Mouse (Mus musculus) midbrain, embryonic 10.5 days (tissue): ENCODE measurements around the gene Mcidas. TPM values are rescaled to one million over a fixed set of nuclear protein-coding genes. Genes with fewer than 3 reads are reported as not detected.

Experiments
- DNase-seq: peaks from one replicate; pipeline ENCODE4 v3.0.0-alpha.2; 2017; ENCODE audit warnings: low spot score
- H3K27ac ChIP-seq: fragments of 300-500 bp; sonication (generic); replicated peaks from 2 replicates; pipeline ENCODE4 v1.5.1; 2016; ENCODE audit warnings: mild to moderate bottlenecking
- H3K27me3 ChIP-seq: fragments of 300-500 bp; sonication (generic); 2 replicates; pipeline ENCODE4 v1.6.1; 2016; ENCODE audit warnings: low read depth, mild to moderate bottlenecking; ENCODE audit not compliant: poor library complexity, severe bottlenecking
- H3K36me3 ChIP-seq: fragments of 300-500 bp; sonication (generic); 2 replicates; pipeline ENCODE4 v1.6.1; 2016; ENCODE audit warnings: mild to moderate bottlenecking, moderate library complexity
- H3K4me1 ChIP-seq: fragments of 300-500 bp; sonication (generic); 2 replicates; pipeline ENCODE4 v1.6.1; 2016
- H3K4me3 ChIP-seq: fragments of 300-500 bp; sonication (generic); 2 replicates; pipeline ENCODE4 v1.5.1; 2016; ENCODE audit warnings: mild to moderate bottlenecking, moderate library complexity
- H3K9me3 ChIP-seq: fragments of 300-500 bp; sonication (generic); replicated peaks from 2 replicates; pipeline ENCODE4 v1.6.1; 2016; ENCODE audit warnings: mild to moderate bottlenecking
- WGBS: fragments of 180-500 bp; shearing (Covaris S2); methylation state at CpG from one replicate; pipeline ENCODE4 v1.1.7; 2016; 5-methylcytosine and 5-hydroxymethylcytosine counted together
- microRNA counts: library from miRNA; unstranded; fragments of <30 nt; microRNA quantifications from one replicate; lab custom pipeline; 2017
- microRNA-seq: library from miRNA; unstranded; fragments of <30 nt; microRNA quantifications from one replicate; pipeline ENCODE4, GENCODE M21; 2017
- polyA plus RNA-seq: library from polyadenylated mRNA; unstranded; fragments of >200 nt; fragmentation: Nextera tagmentation; extraction: Ambion mirVana; gene quantifications from 2 replicates; pipeline ENCODE4 v1.2.1, GENCODE M21; 2016

The Mcidas gene
- polyA plus RNA-seq, 1 experiment from 2014 or later = 0.25 TPM

DNA sequence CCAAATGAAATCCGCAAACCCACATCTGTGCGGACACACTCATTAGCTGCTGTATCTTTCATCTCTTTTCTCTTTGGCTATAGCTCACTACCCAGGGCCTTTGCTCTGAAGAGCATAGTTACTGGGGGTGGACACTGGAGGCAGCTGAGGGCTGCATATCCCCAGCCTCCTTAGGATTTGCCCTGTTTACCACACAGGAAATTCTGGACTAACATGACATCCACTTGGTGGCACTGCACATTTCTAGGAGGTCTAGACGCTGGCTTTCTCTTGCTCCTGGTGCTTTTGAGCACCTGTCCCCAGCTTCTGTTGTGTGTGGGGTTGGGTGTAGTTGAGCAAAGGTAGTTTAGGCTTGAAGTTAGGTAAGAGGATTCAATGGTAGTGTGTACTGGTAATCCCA is 54.0 kb downstream of the Mcidas start:
- WGBS = 86% methylated on average over 3 of the region's 3 CpGs
- no peak for DNase-seq
- H3K4me1 ChIP-seq = peaks cover 12% of the 10 kb centered on the region
- no peak overlapping the region for H3K27ac ChIP-seq
- H3K27me3 ChIP-seq = no peaks in the 10 kb centered on the region
- H3K9me3 ChIP-seq = no peaks in the 10 kb centered on the region
- H3K4me3 ChIP-seq = no peak overlapping the region
- H3K36me3 ChIP-seq = peaks cover 19% of the 10 kb centered on the region

MicroRNA genes within 50 kb of the gene (microRNA counts, 519-probe panel; counts per million panel counts)
- microRNA mmu-miR-449a (lab: Ali Mortazavi, UCI) (not detected), microRNA mmu-miR-449b (lab: Ali Mortazavi, UCI) (not detected), microRNA mmu-miR-449c (lab: Ali Mortazavi, UCI) (not detected)

Small RNAs within 50 kb of the gene (microRNA-seq; reads per million reads assigned to microRNA genes)
- gene Mir449a = 392 reads per million, percentile 67 among the genes with 10 or more reads in this experiment
- 0.90 reads per million for gene Mir449b
- gene Mir449c = 1.2 reads per million

Other genes with a start within 250 kb of the Mcidas start
- 22.3 and 22.6 TPM in 2 replicates for gene Plpp1, start 193.1 kb upstream of the Mcidas start, polyA plus RNA-seq
- gene Mtrex, start 66.4 kb upstream of the Mcidas start, polyA plus RNA-seq = 94.7 and 98.2 TPM in 2 replicates
- gene Dhx29, start 66.4 kb upstream of the Mcidas start, polyA plus RNA-seq = 32.5 and 34.1 TPM in 2 replicates
- gene Ccno, start 6.0 kb upstream of the Mcidas start, polyA plus RNA-seq = 0.21 and 0.79 TPM in 2 replicates
- gene Cdc20b, start 41.3 kb downstream of the Mcidas start, polyA plus RNA-seq = 0.17 TPM in 1 of 2 replicates, not detected in the other
- gene Gpx8, start 52.6 kb downstream of the Mcidas start, polyA plus RNA-seq = 104 and 109 TPM in 2 replicates
- gene Gzma, start 107.1 kb downstream of the Mcidas start, polyA plus RNA-seq = not detected in 2 replicates
- 1.8 and 2.6 TPM in 2 replicates for gene Esm1, start 215.8 kb downstream of the Mcidas start, polyA plus RNA-seq
- gene Gzmk, start 232.1 kb downstream of the Mcidas start, polyA plus RNA-seq = not detected in 2 replicates